Mouse (Mus musculus) Patski (cell line): Measurements from ENCODE around the gene Mmp11. TPM values are rescaled to one million over a fixed set of nuclear protein-coding genes. Genes with fewer than 3 reads are reported as not detected.

Experiments
- ATAC-seq: fragments of 100-300 bp; one replicate; pipeline ENCODE4 v1.8.0; 2021
- CTCF ChIA-PET: fragments of 350-600 bp; sonication (Branson Sonifier 250); formaldehyde crosslinking; loops from one replicate; lab custom pipeline; 2022; ENCODE audit warnings: inconsistent platforms; lab: Charles Lee
- POLR2A ChIA-PET: fragments of 350-600 bp; sonication (Branson Sonifier 250); formaldehyde crosslinking; loops from one replicate; lab custom pipeline; 2022; ENCODE audit warnings: antibody characterized with exemption, inconsistent platforms; lab: Charles Lee
- DNase-seq: peaks from one replicate; pipeline ENCODE4 v3.0.0-alpha.2; 2011; ENCODE audit warnings: low read depth, low spot score
- H3K27me3 ChIP-seq: fragments of 371-371 bp; one replicate; pipeline ENCODE4 v1.5.1; 2021
- CTCF ChIP-seq: fragments of 100-300 bp; IDR thresholded peaks from one replicate; pipeline ENCODE4 v1.5.1; 2021
- in situ Hi-C: fragments of 300-500 bp; cut with MboI; formaldehyde crosslinking; loops from 3 replicates; pipeline ENCODE4 v1.11.1; 2018; ENCODE audit warnings: low pct_unique_long_range_greater_than_20kb, mixed read lengths
- polyA plus RNA-seq: library from polyadenylated mRNA; unstranded; gene quantifications from one replicate; pipeline ENCODE4 v1.2.3, GENCODE M21; 2021

The Mmp11 gene
- polyA plus RNA-seq, 1 experiment from 2014 or later: 67.8 TPM

DNA sequence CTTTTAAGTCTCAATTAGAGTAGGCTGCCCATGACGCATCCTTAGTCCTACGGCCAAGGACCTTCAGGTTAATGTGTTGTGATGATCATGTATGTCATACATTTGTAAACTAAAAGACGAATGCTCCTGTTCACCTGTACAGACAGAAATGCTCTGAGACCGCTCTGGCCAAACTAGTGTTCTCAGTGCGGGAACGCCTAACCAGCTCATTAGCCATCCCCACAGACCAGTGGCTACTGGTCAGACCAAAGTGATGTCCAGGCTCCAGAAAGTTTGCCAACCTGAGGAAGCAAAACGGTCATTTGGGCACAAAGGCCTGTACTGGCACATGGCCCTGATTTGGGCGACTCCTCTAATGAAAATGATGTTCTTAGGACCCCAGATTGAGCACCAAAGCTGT, 51.6 kb downstream of the Mmp11 start:
- ATAC-seq (no peak), DNase-seq (no peak)
- H3K27me3 ChIP-seq: no peaks in the 10 kb centered on the region
- POLR2A ChIA-PET: no interaction called here
- no peak for TF ChIP-seq CTCF
- in situ Hi-C loops: loop anchor here (10.0 kb wide), 1 partner anchor 70 kb away; the partner anchor contains the start of gene Gm5134
- CTCF ChIA-PET: interaction anchor here (1.2 kb wide), 1 partner anchor 14 kb away, joined by 3 read pairs; no protein-coding TSS in a partner anchor

GRCm38 (mm10) chr10:75883232-75883552, 53.1 kb downstream of the Mmp11 start:
- in situ Hi-C loops: loop anchor here (10.0 kb wide), 1 partner anchor 72 kb away; the partner anchor contains the start of gene Gm5134
- POLR2A ChIA-PET: no interaction called here
- DNase-seq: no peak
- TF ChIP-seq CTCF: peak; percentile 50
- CTCF ChIA-PET: interaction anchor here (0.6 to 1.9 kb wide), 5 partner anchors 15 to 137 kb away, joined by 3 to 6 read pairs (median 4); no protein-coding TSS in a partner anchor
- no peak for ATAC-seq
- no peaks in the 10 kb centered on the region for H3K27me3 ChIP-seq

GRCm38 (mm10) chr10:75882433-75883231, 53.7 kb downstream of the Mmp11 start:
- H3K27me3 ChIP-seq: no peaks in the 10 kb centered on the region
- no peak for DNase-seq
- ChIA-PET CTCF (interaction anchor here (0.6 to 1.9 kb wide), 7 partner anchors 12 to 137 kb away, joined by 3 to 6 read pairs (median 4); no protein-coding TSS in a partner anchor), POLR2A (no interaction called here)
- TF ChIP-seq CTCF: no peak
- no peak for ATAC-seq
- in situ Hi-C loops: loop anchor here (10.0 kb wide), 1 partner anchor 72 kb away; the partner anchor contains the start of gene Gm5134

DNA sequence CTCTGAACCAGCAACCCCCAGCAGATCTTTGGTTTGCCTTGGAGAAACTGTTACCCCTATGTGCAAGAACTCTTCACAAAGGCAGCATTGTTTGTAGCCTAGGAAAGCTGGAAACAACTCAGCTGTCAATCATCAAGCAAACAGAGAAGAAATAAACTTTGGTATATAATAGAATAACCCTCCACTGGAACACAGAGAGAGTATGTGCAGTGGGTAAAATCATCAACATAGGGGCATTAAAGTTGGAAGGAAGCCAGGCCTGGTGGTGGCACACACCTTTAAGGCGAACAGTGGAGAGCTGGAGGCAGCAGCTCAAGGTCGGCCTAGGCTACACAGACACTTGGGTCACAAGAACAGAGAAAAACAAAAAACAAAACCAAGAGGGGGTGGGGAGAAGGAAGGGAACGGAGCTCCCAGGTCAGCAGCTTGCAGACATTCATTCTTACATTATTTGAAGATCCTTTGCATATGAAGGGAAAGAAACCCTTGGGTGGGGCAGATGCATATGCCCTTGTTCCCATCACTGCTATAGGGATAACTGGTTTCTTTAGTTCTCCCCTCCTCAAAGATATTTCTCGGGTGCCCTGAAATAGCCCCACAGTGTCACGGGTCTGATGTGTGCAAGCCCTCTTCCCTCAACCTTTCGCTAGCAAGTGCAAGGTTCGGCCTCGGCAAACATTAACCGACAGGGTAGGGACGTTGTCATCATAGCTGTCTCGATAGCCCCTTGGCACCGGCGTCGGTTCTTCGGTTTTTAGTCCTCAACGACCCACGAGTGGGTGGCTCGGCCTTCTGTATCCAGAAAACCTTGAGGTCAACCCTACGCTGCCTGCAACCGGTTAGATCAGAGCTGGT, 54.5 kb downstream of the Mmp11 start:
- CTCF ChIA-PET: interaction anchor here (0.9 to 1.4 kb wide), 3 partner anchors 13 to 68 kb away, joined by 3 to 4 read pairs (median 3); partner anchors contain the start of gene Gstt2
- in situ Hi-C loops: loop anchor here (10.0 kb wide), 1 partner anchor 73 kb away; the partner anchor contains the start of gene Gm5134
- TF ChIP-seq CTCF: no peak
- ATAC-seq (no peak), DNase-seq (no peak)
- H3K27me3 ChIP-seq: no peaks in the 10 kb centered on the region
- POLR2A ChIA-PET: no interaction called here

DNA sequence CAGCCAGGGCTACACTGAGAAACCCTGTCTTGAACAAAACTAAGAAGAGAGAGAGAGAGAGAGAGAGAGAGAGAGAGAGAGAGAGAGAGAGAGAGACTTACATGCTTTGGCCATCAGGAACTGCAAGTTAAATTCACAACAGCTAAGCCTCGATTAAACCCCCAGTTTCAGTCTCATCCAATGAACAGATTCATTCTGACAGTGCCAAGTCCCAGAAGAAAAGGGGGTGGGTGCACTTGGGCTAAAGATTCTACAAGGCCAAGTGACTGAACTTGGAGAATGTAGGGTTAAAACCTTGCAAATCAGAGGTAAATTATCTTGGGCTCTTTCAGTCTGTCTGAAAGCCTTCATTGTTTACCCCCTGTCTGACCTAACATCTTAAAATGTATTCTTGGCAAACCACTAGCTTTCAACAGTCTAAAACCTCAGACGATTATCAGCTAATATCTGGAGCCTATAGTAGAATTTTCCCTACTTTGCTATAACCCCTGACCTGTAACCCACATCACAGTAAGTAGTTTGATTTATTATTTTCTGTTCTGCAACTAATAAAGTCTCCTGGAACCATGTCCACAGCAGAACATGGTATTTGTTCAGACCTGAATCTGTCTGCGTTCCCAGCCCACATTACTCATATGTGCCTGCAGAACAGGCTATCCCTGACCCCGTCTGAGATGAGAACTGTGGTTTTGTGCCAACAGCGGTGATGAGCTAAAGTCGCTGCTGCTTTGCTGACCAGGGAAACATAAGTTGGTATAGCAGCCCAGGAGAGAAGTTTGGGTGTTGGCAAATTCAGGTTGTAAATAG, 55.3 kb downstream of the Mmp11 start:
- no peak for TF ChIP-seq CTCF
- H3K27me3 ChIP-seq: no peaks in the 10 kb centered on the region
- ATAC-seq: no peak
- ChIA-PET POLR2A (no interaction called here), CTCF (interaction anchor here (0.9 to 1.4 kb wide), 3 partner anchors 14 to 69 kb away, joined by 3 to 4 read pairs (median 3); partner anchors contain the start of gene Gstt2)
- no peak for DNase-seq
- in situ Hi-C loops: loop anchor here (10.0 kb wide), 1 partner anchor 74 kb away; the partner anchor contains the start of gene Gm5134

- ATAC-seq (no peak), DNase-seq (no peak)
- in situ Hi-C loops: loop anchor here (10.0 kb wide), 1 partner anchor 74 kb away; the partner anchor contains the start of gene Gm5134
- POLR2A ChIA-PET: no interaction called here
- no peaks in the 10 kb centered on the region for H3K27me3 ChIP-seq
- no peak for TF ChIP-seq CTCF
- CTCF ChIA-PET: no interaction called here
These were observed 55.9 kb downstream of the Mmp11 start for GRCm38 (mm10) chr10:75880351-75880750.

GRCm38 (mm10) chr10:75878836-75879235, 57.5 kb downstream of the Mmp11 start:
- ChIA-PET POLR2A (no interaction called here), CTCF (interaction anchor here (1.0 to 1.3 kb wide), 2 partner anchors 11 to 18 kb away, joined by 3 to 4 read pairs; no protein-coding TSS in a partner anchor)
- ATAC-seq: no peak

DNA sequence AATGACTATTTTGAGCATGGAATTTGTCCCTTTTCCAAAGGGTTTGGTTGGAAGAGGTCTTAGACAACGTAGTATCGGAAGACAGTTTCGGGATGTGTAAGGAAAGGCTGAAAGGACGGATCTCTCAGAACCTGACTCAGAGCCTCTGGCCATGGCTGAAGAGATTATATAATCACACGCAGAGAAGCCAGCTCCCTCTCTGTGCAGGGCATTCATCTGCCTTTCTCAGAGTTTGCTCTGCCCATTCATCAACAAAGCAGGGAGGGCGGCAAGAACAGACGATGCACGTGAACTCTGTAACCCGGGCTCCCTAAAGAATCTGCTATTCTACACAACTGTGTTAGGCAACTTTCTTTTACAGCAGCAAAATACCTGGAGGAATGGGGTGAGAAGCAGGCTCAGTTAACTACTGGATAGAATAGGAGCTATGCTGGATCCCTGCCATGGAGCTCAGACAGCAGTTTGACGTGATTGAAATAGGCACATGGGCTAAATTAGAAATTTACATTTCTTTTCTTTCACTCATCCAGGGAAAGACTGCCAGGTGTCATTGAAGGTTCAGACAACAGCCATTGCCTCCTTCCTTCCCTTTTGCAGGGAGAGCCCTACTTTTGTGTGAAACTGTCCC, 62.6 kb downstream of the Mmp11 start:
- in situ Hi-C loops: no loop called here
- no peak for DNase-seq
- POLR2A ChIA-PET: no interaction called here
- no peak for TF ChIP-seq CTCF
- CTCF ChIA-PET: no interaction called here
- no peaks in the 10 kb centered on the region for H3K27me3 ChIP-seq
- ATAC-seq: no peak

More at GRCm38 (mm10) chr10:75878836-75879235, 57.5 kb downstream of the Mmp11 start:
- H3K27me3 ChIP-seq: no peaks in the 10 kb centered on the region
- in situ Hi-C loops: no loop called here
- no peak for TF ChIP-seq CTCF
- no peak for DNase-seq

Other genes starting within 250 kb of the Mmp11 start
- 40.7 TPM for gene Cabin1, start 172.2 kb downstream of the Mmp11 start, polyA plus RNA-seq
- gene Ddt, start 163.1 kb downstream of the Mmp11 start, polyA plus RNA-seq: 128 TPM
- gene Gm20441, start 155.5 kb downstream of the Mmp11 start, polyA plus RNA-seq: not detected
- gene Gstt3, start 155.1 kb downstream of the Mmp11 start, polyA plus RNA-seq: 0.03 TPM
- gene Gstt1, start 137.9 kb downstream of the Mmp11 start, polyA plus RNA-seq: 0.45 TPM
- gene Gstt4, start 114.0 kb downstream of the Mmp11 start, polyA plus RNA-seq: not detected
- gene Gstt2, start 99.1 kb downstream of the Mmp11 start, polyA plus RNA-seq: 0.35 TPM
- 592 TPM for gene Mif, start 76.3 kb downstream of the Mmp11 start, polyA plus RNA-seq
- gene Derl3, start 43.1 kb downstream of the Mmp11 start, polyA plus RNA-seq: 1.1 TPM
- gene Smarcb1, start 14.9 kb downstream of the Mmp11 start, polyA plus RNA-seq: 107 TPM
- 362 TPM for gene Chchd10, start 3.4 kb downstream of the Mmp11 start, polyA plus RNA-seq
- 0.05 TPM for gene Gm867, start 4.2 kb upstream of the Mmp11 start, polyA plus RNA-seq
- gene Vpreb3, start 6.6 kb upstream of the Mmp11 start, polyA plus RNA-seq: not detected
- gene Gm5134, start 18.0 kb upstream of the Mmp11 start, polyA plus RNA-seq: not detected
- gene Zfp280b, start 96.2 kb upstream of the Mmp11 start, polyA plus RNA-seq: 8.9 TPM
- not detected for gene Slc5a4b, start 174.5 kb upstream of the Mmp11 start, polyA plus RNA-seq
- not detected for gene Slc5a4a, start 211.0 kb upstream of the Mmp11 start, polyA plus RNA-seq